Mouse (Mus musculus): Measurements from ENCODE around the gene Olfr592.
"Not testable (repeated sequence)": the region's sequence is repeated elsewhere in the genome, so short reads cannot be mapped to it uniquely, and the experiment has no call there.

Gene Olfr592

GRCm38 (mm10) chr7:103184503-103184902, at the start of gene Olfr592:
Gene Olfr592 (plus strand): TSS chr7:103184803.
- DNase-seq = not testable (repeated sequence)

- DNase-seq = no peak
Observed at GRCm38 (mm10) chr7:103140579-103140978, 44.0 kb upstream of the Olfr592 start, which contains the start of gene Olfr588-ps1. Gene Olfr588-ps1 (plus strand): TSS chr7:103140879.

DNA sequence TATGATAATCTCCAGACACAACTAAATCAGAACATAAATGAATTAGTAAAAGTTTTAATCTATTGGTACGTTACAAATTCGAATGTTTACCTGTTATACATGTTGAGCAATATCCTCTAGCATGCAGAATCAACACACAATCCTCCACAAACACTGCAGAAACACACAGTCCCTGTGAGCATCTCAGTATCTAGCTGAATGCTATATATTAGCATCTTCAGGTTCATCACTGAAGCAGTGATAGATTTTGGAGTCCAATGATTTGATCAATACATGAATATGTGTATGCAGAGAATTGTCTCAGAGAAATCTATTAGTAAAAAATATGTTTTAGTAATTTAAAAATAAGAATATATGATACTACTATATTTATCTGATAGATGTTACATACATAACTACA, 28.3 kb upstream of the Olfr592 start, which contains the start of gene Olfr589:
Gene Olfr589, minus strand, starts transcription at position 101 of the 400 bp plus-strand sequence.
- no peak for DNase-seq

GRCm38 (mm10) chr7:103169697-103170096, 14.9 kb upstream of the Olfr592 start:
- no peak for DNase-seq

DNA sequence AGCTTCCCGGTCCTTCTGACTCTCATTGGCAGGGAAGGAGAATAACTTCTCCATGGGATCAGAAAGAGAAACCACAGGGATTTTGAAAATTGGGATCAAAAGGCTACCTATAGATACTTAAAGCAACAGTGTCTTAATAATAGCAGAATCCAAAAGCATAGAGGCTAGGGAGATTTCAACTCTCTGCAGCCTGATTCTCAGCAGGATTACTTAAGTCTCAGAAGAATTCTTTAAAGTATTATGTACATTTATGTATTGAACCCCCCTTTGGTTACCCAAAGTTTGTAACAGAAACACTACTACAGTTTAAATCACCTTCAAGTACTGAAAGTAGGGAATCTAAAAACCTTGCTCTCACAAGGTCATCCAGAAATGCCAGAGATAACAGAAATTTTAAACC, 6.4 kb upstream of the Olfr592 start, which contains the start of gene Olfr591:
Gene Olfr591, minus strand, starts transcription at position 101 of the 400 bp plus-strand sequence.
- DNase-seq = no peak

DNA sequence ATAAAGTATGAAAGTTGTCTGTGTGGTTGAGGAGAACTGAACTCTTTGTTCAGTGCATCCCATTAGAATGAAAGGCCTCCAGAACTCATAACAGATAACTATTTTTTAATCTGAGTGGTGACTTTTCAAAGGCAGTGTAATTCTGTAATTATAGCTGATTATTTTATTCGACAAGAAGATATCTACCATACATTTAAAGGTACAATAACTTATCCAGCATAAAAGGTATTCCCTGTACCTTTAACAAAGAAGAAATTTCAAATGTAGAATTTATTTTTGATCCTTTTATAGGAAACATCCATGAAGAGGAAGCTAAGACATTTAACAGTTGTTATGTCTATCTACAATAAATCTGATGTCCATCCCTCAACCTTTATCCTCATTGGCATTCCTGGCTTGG, 27.0 kb downstream of the Olfr592 start, which contains the start of gene Olfr593:
Gene Olfr593, plus strand, starts transcription at position 301 of the 400 bp plus-strand sequence.
- no peak for DNase-seq

GRCm38 (mm10) chr7:103212050-103212449, 27.4 kb downstream of the Olfr592 start:
- not testable (repeated sequence) for DNase-seq

GRCm38 (mm10) chr7:103216696-103217095, 32.1 kb downstream of the Olfr592 start, which contains the start of gene Olfr594:
Gene Olfr594 (plus strand): TSS chr7:103216996.
- no peak for DNase-seq
